Mouse (Mus musculus) MEL (cell line): Measurements from ENCODE around the gene Ttc12. TPM values are rescaled to one million over a fixed set of nuclear protein-coding genes. Genes with fewer than 3 reads are reported as not detected.

Experiments
- DNase-seq: peaks from one replicate; pipeline ENCODE4 v3.0.0; 2011; ENCODE audit warnings: low read depth, low spot score
- H3K27ac ChIP-seq: 2 replicates; pipeline ENCODE4 v1.5.1; 2012; ENCODE audit warnings: low read depth, mild to moderate bottlenecking, control low read depth, low read length, moderate library complexity; ENCODE audit not compliant: control insufficient read depth
- H3K27me3 ChIP-seq, 2 experiments: fragments of 150-350 bp in 1 of 2; sonication (generic) in 1 of 2; 2 replicates each; pipeline ENCODE4 v1.6.1; 2012; ENCODE audit warnings: low read length in 2 of 2, mild to moderate bottlenecking in 2 of 2, improper control_type of control experiment in 1 of 2, moderate library complexity in 1 of 2; ENCODE audit not compliant: insufficient read depth in 2 of 2, control insufficient read depth in 1 of 2
- H3K36me3 ChIP-seq, 2 experiments: 2 replicates each; pipeline ENCODE4 v1.6.1; 2012 to 2014; ENCODE audit warnings: low read length in 2 of 2, improper control_type of control experiment in 1 of 2, inconsistent platforms in 1 of 2, mild to moderate bottlenecking in 1 of 2; ENCODE audit not compliant: insufficient read depth in 2 of 2, control insufficient read depth in 1 of 2
- H3K4me1 ChIP-seq, 2 experiments: fragments of 150-350 bp in 1 of 2; sonication (generic) in 1 of 2; 2 replicates each; pipeline ENCODE4 v1.6.1; 2012; ENCODE audit warnings: low read length in 2 of 2, improper control_type of control experiment in 1 of 2, mild to moderate bottlenecking in 1 of 2; ENCODE audit not compliant: insufficient read depth in 2 of 2, control insufficient read depth in 1 of 2
- H3K4me3 ChIP-seq, 2 experiments: fragments of 150-350 bp in 1 of 2; sonication (generic) in 1 of 2; 2 replicates each; pipeline ENCODE4 v1.5.1; 2012; ENCODE audit warnings: low read depth in 2 of 2, low read length in 2 of 2, mild to moderate bottlenecking in 2 of 2, moderate library complexity in 2 of 2, control low read depth in 1 of 2, improper control_type of control experiment in 1 of 2; ENCODE audit not compliant: control insufficient read depth in 1 of 2, insufficient read depth in 1 of 2
- H3K79me2 ChIP-seq: 2 replicates; pipeline ENCODE4 v1.6.1; 2012; ENCODE audit warnings: mild to moderate bottlenecking, low read length, moderate library complexity; ENCODE audit not compliant: control insufficient read depth, poor library complexity, insufficient read depth
- H3K9ac ChIP-seq: 2 replicates; pipeline ENCODE4 v1.6.1; 2012; ENCODE audit warnings: low read depth, mild to moderate bottlenecking, control low read depth, low read length, moderate library complexity; ENCODE audit not compliant: control insufficient read depth, poor library complexity, severe bottlenecking
- H3K9me3 ChIP-seq: fragments of 150-350 bp; sonication (generic); replicated peaks from 2 replicates; pipeline ENCODE4 v1.6.1; 2012; ENCODE audit warnings: mild to moderate bottlenecking, low read length, improper control_type of control experiment, moderate library complexity; ENCODE audit not compliant: insufficient read depth
- CHD1 ChIP-seq: IDR thresholded peaks from 2 replicates; pipeline ENCODE4 v1.6.1; 2012; ENCODE audit warnings: low read depth, mild to moderate bottlenecking, inconsistent platforms, low read length, improper control_type of control experiment
- CTCF ChIP-seq, 3 experiments: IDR thresholded peaks in 2 of 3; conservative IDR thresholded peaks in 1 of 3; 2 replicates each; pipeline ENCODE4 v1.5.1; 2011 to 2012; ENCODE audit warnings: low read length in 3 of 3, low read depth in 2 of 3, mild to moderate bottlenecking in 2 of 3, improper control_type of control experiment in 1 of 3, inconsistent platforms in 1 of 3, mixed read lengths in 1 of 3, moderate library complexity in 1 of 3; ENCODE audit not compliant: control insufficient read depth in 1 of 3, insufficient read depth in 1 of 3, poor library complexity in 1 of 3, severe bottlenecking in 1 of 3
- E2F4 ChIP-seq: IDR thresholded peaks from 2 replicates; pipeline ENCODE4 v1.6.1; 2011; ENCODE audit warnings: low read depth, low read length, improper control_type of control experiment, borderline replicate concordance
- EP300 ChIP-seq, 2 experiments: IDR thresholded peaks; 2 replicates each; pipeline ENCODE4 v1.6.1; 2011; ENCODE audit warnings: improper control_type of control experiment in 2 of 2, low read length in 2 of 2, low read depth in 1 of 2, mild to moderate bottlenecking in 1 of 2
- ETS1 ChIP-seq: IDR thresholded peaks from 2 replicates; pipeline ENCODE4 v1.6.1; 2012; ENCODE audit warnings: low read depth, mild to moderate bottlenecking, inconsistent platforms, low read length, improper control_type of control experiment, moderate library complexity
- GABPA ChIP-seq: IDR thresholded peaks from 2 replicates; pipeline ENCODE4 v1.6.1; 2012; ENCODE audit warnings: low read depth, mild to moderate bottlenecking, inconsistent platforms, low read length, improper control_type of control experiment, moderate library complexity
- GATA1 ChIP-seq: IDR thresholded peaks from 2 replicates; pipeline ENCODE4 v1.6.1; 2011; ENCODE audit warnings: low read depth, low read length, improper control_type of control experiment
- KAT2A ChIP-seq: conservative IDR thresholded peaks from 2 replicates; pipeline ENCODE4 v1.6.1; 2012; ENCODE audit warnings: low read depth, low read length, improper control_type of control experiment, inconsistent platforms
- MAFK ChIP-seq: IDR thresholded peaks from 2 replicates; pipeline ENCODE4 v1.6.1; 2011; ENCODE audit warnings: low read depth, mild to moderate bottlenecking, low read length, improper control_type of control experiment, borderline replicate concordance
- MAZ ChIP-seq: IDR thresholded peaks from 2 replicates; pipeline ENCODE4 v1.6.1; 2012; ENCODE audit warnings: low read depth, mild to moderate bottlenecking, inconsistent platforms, low read length, improper control_type of control experiment
- MEF2A ChIP-seq: IDR thresholded peaks from 2 replicates; pipeline ENCODE4 v1.6.1; 2014; ENCODE audit warnings: low read depth, mild to moderate bottlenecking, inconsistent platforms, low read length, improper control_type of control experiment; ENCODE audit not compliant: poor library complexity, insufficient replicate concordance, severe bottlenecking; ENCODE audit errors: extremely low read depth
- MYB ChIP-seq: IDR thresholded peaks from 2 replicates; pipeline ENCODE4 v1.6.1; 2011; ENCODE audit warnings: mild to moderate bottlenecking, low read depth, low read length, improper control_type of control experiment
- MYC ChIP-seq: IDR thresholded peaks from 2 replicates; pipeline ENCODE4 v1.6.1; 2011; ENCODE audit warnings: low read depth, mild to moderate bottlenecking, low read length, improper control_type of control experiment, moderate library complexity
- NELFE ChIP-seq: IDR thresholded peaks from 2 replicates; pipeline ENCODE4 v1.6.1; 2011; ENCODE audit warnings: low read depth, low read length, improper control_type of control experiment
- NRF1 ChIP-seq: IDR thresholded peaks from 2 replicates; pipeline ENCODE4 v1.6.1; 2014; ENCODE audit warnings: low read depth, mild to moderate bottlenecking, inconsistent platforms, low read length, improper control_type of control experiment, moderate library complexity; ENCODE audit not compliant: poor library complexity, insufficient read depth, severe bottlenecking
- SMC3 ChIP-seq: IDR thresholded peaks from 2 replicates; pipeline ENCODE4 v1.6.1; 2011; ENCODE audit warnings: low read depth, low read length, improper control_type of control experiment
- TAL1 ChIP-seq: IDR thresholded peaks from 2 replicates; pipeline ENCODE4 v1.6.1; 2012; ENCODE audit warnings: mild to moderate bottlenecking, inconsistent platforms, low read length, moderate library complexity, mixed read lengths
- TBP ChIP-seq: IDR thresholded peaks from 2 replicates; pipeline ENCODE4 v1.8.0; 2011; ENCODE audit warnings: low read depth, low read length, improper control_type of control experiment
- USF1 ChIP-seq: IDR thresholded peaks from 2 replicates; pipeline ENCODE4 v1.6.1; 2014; ENCODE audit warnings: low read depth, mild to moderate bottlenecking, inconsistent platforms, low read length, improper control_type of control experiment, moderate library complexity
- USF2 ChIP-seq, 2 experiments: IDR thresholded peaks; 2 replicates each; pipeline ENCODE4 v1.6.1; 2011 to 2012; ENCODE audit warnings: improper control_type of control experiment in 2 of 2, low read length in 2 of 2, borderline replicate concordance in 1 of 2, inconsistent platforms in 1 of 2, low read depth in 1 of 2, mild to moderate bottlenecking in 1 of 2; ENCODE audit not compliant: insufficient read depth in 1 of 2
- ZC3H11A ChIP-seq: IDR thresholded peaks from 2 replicates; pipeline ENCODE4 v1.6.1; 2012; ENCODE audit warnings: low read depth, mild to moderate bottlenecking, inconsistent platforms, low read length, improper control_type of control experiment
- ZKSCAN1 ChIP-seq: IDR thresholded peaks from 2 replicates; pipeline ENCODE4 v1.6.1; 2012; ENCODE audit warnings: low read depth, mild to moderate bottlenecking, inconsistent platforms, low read length, improper control_type of control experiment, moderate library complexity
- ZMIZ1 ChIP-seq: IDR thresholded peaks from 2 replicates; pipeline ENCODE4 v1.6.1; 2012; ENCODE audit warnings: low read depth, mild to moderate bottlenecking, inconsistent platforms, low read length, improper control_type of control experiment, moderate library complexity
- ZNF384 ChIP-seq: IDR thresholded peaks from 2 replicates; pipeline ENCODE4 v1.6.1; 2012; ENCODE audit warnings: low read depth, mild to moderate bottlenecking, inconsistent platforms, low read length, improper control_type of control experiment
- polyA plus RNA-seq, 2 experiments: library from polyadenylated mRNA; stranded (reverse) in 1 of 2; unstranded in 1 of 2; fragments of >175 nt in 1 of 2; fragments of >200 nt in 1 of 2; gene quantifications; 2 replicates each; pipeline versions ENCODE4 v1.2.1 to v1.2.4; 2012; ENCODE audit warnings: low replicate concordance in 2 of 2, low read depth in 1 of 2; ENCODE audit not compliant: insufficient read length in 2 of 2, insufficient read depth in 1 of 2, missing spikeins in 1 of 2
- total RNA-seq: library from RNA; depleted of rRNA; stranded (reverse); fragments of 300-350 nt; gene quantifications from 2 replicates; pipeline ENCODE4 v1.2.3, GENCODE M21; 2012

Ttc12 gene
- total and polyA plus RNA-seq, 3 experiments = 0.31 to 0.78 TPM; not detected in 1

- no peaks in the 10 kb centered on the region for H3K27me3 ChIP-seq
- TF ChIP-seq SMC3 (no peak), EP300 (IDR thresholded peaks at IDR 0.05; ENCODE audit: low read depth in 1 of 2, low read length in 2 of 2) (no peak), GATA1 (no peak), MAZ (no peak), MEF2A (no peak), NELFE (no peak), GABPA (no peak), MYB (no peak), E2F4 (no peak), USF2 (IDR thresholded peaks at IDR 0.05; ENCODE audit: borderline replicate concordance in 1 of 2, insufficient read depth in 1 of 2, low read depth in 1 of 2, low read length in 2 of 2) (no peak), USF1 (no peak), ZNF384 (no peak), ZMIZ1 (no peak), CTCF (IDR thresholded peaks at IDR 0.05 in 2 of 3, conservative IDR thresholded peaks at IDR 0.05 in 1 of 3; ENCODE audit: control insufficient read depth in 1 of 3, insufficient read depth in 1 of 3, low read depth in 2 of 3, low read length in 3 of 3, poor library complexity in 1 of 3, severe bottlenecking in 1 of 3) (no peak)
- no peaks in the 10 kb centered on the region for H3K79me2 ChIP-seq
- H3K27ac ChIP-seq = no peak overlapping the region
- no peak overlapping the region for H3K4me3 ChIP-seq
- H3K36me3 ChIP-seq = no peaks in the 10 kb centered on the region
- no peaks in the 10 kb centered on the region for H3K4me1 ChIP-seq
- no peak overlapping the region for H3K9ac ChIP-seq
- DNase-seq = no peak
- no peaks in the 10 kb centered on the region for H3K9me3 ChIP-seq
Observed at GRCm38 (mm10) chr9:49531257-49531656, 45.2 kb upstream of the Ttc12 start.

DNA sequence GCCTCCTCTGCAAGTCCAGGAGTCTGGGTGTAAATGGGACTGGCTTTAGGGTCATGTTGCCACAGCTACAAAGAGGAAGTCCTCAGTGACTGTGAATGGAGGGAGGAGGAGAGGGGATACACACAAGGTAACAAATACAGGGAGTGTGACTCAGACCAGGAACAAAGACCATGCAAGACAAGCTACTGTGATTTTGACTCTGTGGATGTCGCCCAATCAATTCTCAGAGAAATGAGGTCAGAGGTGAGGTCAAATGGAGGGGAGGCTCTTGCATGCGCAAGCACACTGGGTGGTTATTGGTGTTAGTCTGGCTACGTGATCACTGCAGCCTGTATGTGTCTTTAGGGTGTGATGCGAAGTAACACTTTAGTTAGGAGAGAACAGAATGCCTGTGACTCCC, 44.7 kb upstream of the Ttc12 start:
- H3K36me3 ChIP-seq = no peaks in the 10 kb centered on the region
- H3K9ac ChIP-seq = no peak overlapping the region
- no peaks in the 10 kb centered on the region for H3K79me2 ChIP-seq
- no peak overlapping the region for H3K27ac ChIP-seq
- H3K9me3 ChIP-seq = no peaks in the 10 kb centered on the region
- H3K4me1 ChIP-seq = no peaks in the 10 kb centered on the region
- H3K27me3 ChIP-seq = no peaks in the 10 kb centered on the region
- H3K4me3 ChIP-seq = no peak overlapping the region
- TF ChIP-seq MYC = no peak
- TF ChIP-seq TBP = no peak
- no peak for TF ChIP-seq USF1
- no peak for TF ChIP-seq ZKSCAN1
- TF ChIP-seq NRF1 = no peak
- no peak for TF ChIP-seq NELFE
- no peak for TF ChIP-seq ETS1
- no peak for TF ChIP-seq MAFK
- TF ChIP-seq ZC3H11A = no peak
- no peak for TF ChIP-seq TAL1
- no peak for TF ChIP-seq ZMIZ1
- no peak for TF ChIP-seq KAT2A
- no peak for TF ChIP-seq CHD1
- no peak for DNase-seq
